Mouse (Mus musculus) lung, embryonic 16.5 days (tissue): ENCODE data around the gene Dglucy. TPM values are rescaled to one million over a fixed set of nuclear protein-coding genes. Genes with fewer than 3 reads are reported as not detected.
A peak's percentile ranks its signal among the peaks of the same experiment; 100 is the strongest.

Source experiments
- ATAC-seq: fragments of 200-750 bp; cut with Nextera tagmentation; 2 replicates; pipeline ENCODE4 v1.8.0; 2017; ENCODE audit warnings: low read depth, mild to moderate bottlenecking, moderate library complexity
- H3K27ac ChIP-seq: fragments of 300-500 bp; sonication (generic); 2 replicates; pipeline ENCODE4 v1.5.1; 2014; ENCODE audit warnings: mild to moderate bottlenecking, control low read depth, low read length
- H3K27me3 ChIP-seq: fragments of 300-500 bp; sonication (generic); 2 replicates; pipeline ENCODE4 v1.6.1; 2014; ENCODE audit warnings: low read depth, low read length, mixed read lengths; ENCODE audit not compliant: control insufficient read depth, insufficient read depth
- H3K36me3 ChIP-seq: fragments of 300-500 bp; sonication (generic); 2 replicates; pipeline ENCODE4 v1.6.1; 2014; ENCODE audit warnings: low read length; ENCODE audit not compliant: control insufficient read depth, insufficient read depth
- H3K4me1 ChIP-seq: fragments of 300-500 bp; sonication (generic); replicated peaks from 2 replicates; pipeline ENCODE4 v1.6.1; 2014; ENCODE audit warnings: low read length, mixed read lengths; ENCODE audit not compliant: control insufficient read depth, insufficient read depth
- H3K4me2 ChIP-seq: fragments of 300-500 bp; sonication (generic); 2 replicates; pipeline ENCODE4 v1.6.1; 2014; ENCODE audit warnings: low read depth, low read length, control low read depth
- H3K4me3 ChIP-seq: fragments of 300-500 bp; sonication (generic); 2 replicates; pipeline ENCODE4 v1.5.1; 2014; ENCODE audit warnings: mild to moderate bottlenecking, low read length, control low read depth
- H3K9ac ChIP-seq: fragments of 300-500 bp; sonication (generic); 2 replicates; pipeline ENCODE4 v1.6.1; 2014; ENCODE audit warnings: low read length, control low read depth
- H3K9me3 ChIP-seq: fragments of 300-500 bp; sonication (generic); 2 replicates; pipeline ENCODE4 v1.6.1; 2016; ENCODE audit warnings: low read length; ENCODE audit not compliant: control insufficient read depth
- WGBS: fragments of 180-500 bp; shearing (Covaris S2); extraction: QIAGEN DNeasy Blood & Tissue Kit; methylation state at CpG from one replicate; pipeline ENCODE4 v1.1.7; 2014; 5-methylcytosine and 5-hydroxymethylcytosine counted together
- polyA plus RNA-seq: library from polyadenylated mRNA; unstranded; fragments of >200 nt; fragmentation: Nextera tagmentation; extraction: Ambion mirVana; gene quantifications from 2 replicates; pipeline ENCODE4 v1.2.1, GENCODE M21; 2015

The Dglucy gene
- polyA plus RNA-seq, 1 experiment from 2014 or later = 5.7 TPM

DNA sequence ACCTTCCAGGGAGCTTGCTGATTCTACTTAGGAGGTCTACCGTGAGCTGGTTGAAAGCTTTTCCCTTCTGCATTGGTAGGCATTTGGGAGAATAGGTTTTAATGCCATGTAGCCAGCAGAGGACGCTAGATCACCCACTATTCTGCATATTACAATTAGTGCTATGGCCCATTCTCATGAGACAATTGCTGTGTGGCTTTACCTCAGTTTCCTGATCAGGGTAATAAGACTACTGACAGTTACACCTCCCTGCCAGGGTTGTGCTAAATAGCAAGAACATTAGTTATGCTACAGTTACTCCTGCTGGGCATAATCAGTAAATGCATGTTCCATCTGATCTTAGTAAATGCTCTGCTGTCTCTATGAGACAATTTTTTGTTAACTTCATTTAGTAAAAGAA is 67.0 kb downstream of the Dglucy start:
- no peak for ATAC-seq
- Histone ChIP-seq H3K4me1 (no peaks in the 10 kb centered on the region), H3K4me2 (no peak overlapping the region), H3K27ac (no peak overlapping the region), H3K9me3 (no peaks in the 10 kb centered on the region), H3K27me3 (no peaks in the 10 kb centered on the region), H3K9ac (no peak overlapping the region), H3K4me3 (no peak overlapping the region), H3K36me3 (no peaks in the 10 kb centered on the region)
- WGBS = 21% methylated on average over 2 of the region's 2 CpGs

DNA sequence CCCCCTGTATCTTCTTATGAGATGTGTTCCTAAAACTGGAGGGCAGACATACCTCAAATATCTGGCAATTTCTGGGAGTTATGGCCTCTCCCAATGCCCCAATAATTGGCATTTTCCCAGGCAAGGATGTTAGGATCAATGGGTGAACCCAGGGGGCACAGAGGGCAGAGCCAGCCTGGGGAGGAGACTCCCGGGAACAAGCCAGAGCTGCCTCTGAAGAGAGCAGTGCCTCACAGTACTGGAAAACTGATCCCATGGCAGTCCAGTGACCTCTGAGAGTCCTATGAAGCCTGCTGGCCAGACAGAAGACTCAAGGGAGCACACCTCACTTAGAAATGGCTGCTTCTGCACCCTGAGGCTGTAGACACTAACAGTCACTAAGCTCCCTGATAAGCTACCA is 67.7 kb downstream of the Dglucy start:
- Histone ChIP-seq H3K9me3 (no peaks in the 10 kb centered on the region), H3K9ac (no peak overlapping the region), H3K4me3 (no peak overlapping the region), H3K4me1 (no peaks in the 10 kb centered on the region), H3K27me3 (no peaks in the 10 kb centered on the region), H3K4me2 (no peak overlapping the region), H3K27ac (no peak overlapping the region), H3K36me3 (no peaks in the 10 kb centered on the region)
- ATAC-seq = no peak
- WGBS = 52% methylated on average over 1 of the region's 1 CpGs

DNA sequence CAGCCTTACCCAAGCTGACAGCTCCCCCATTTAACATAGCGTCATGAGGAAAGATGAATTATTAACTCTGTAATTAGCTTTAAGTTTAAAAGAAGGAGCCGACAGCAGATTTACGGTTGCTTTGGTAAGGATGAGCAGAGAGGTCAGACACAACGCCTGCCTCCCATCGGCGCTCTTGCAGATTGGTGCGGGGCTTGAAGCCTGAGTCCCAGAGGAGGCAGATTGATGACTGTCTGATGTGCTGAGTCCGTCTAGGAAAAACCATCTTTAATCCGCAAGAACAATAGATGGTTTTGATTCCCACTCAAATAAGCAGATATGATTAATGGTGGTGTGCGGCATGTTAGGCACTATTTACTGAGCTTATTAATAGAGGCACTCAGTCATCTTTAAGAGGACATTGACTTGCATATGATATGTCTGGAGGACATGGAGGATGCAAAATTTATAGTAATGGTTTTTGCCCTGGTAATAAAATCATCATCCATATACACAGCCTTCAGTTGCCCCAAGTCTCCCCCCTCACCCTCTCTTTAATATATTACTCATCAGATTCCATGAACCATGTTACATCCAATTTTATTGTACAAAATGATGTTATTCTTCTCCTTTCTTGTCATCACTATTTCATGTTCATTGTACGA is 68.7 kb downstream of the Dglucy start:
- no peak overlapping the region for H3K4me2 ChIP-seq
- no peaks in the 10 kb centered on the region for H3K36me3 ChIP-seq
- 52% methylated on average over 11 of the region's 11 CpGs for WGBS
- no peak overlapping the region for H3K27ac ChIP-seq
- H3K9ac ChIP-seq = no peak overlapping the region
- no peak for ATAC-seq
- no peaks in the 10 kb centered on the region for H3K9me3 ChIP-seq
- no peaks in the 10 kb centered on the region for H3K27me3 ChIP-seq
- H3K4me1 ChIP-seq = no peaks in the 10 kb centered on the region
- no peak overlapping the region for H3K4me3 ChIP-seq

DNA sequence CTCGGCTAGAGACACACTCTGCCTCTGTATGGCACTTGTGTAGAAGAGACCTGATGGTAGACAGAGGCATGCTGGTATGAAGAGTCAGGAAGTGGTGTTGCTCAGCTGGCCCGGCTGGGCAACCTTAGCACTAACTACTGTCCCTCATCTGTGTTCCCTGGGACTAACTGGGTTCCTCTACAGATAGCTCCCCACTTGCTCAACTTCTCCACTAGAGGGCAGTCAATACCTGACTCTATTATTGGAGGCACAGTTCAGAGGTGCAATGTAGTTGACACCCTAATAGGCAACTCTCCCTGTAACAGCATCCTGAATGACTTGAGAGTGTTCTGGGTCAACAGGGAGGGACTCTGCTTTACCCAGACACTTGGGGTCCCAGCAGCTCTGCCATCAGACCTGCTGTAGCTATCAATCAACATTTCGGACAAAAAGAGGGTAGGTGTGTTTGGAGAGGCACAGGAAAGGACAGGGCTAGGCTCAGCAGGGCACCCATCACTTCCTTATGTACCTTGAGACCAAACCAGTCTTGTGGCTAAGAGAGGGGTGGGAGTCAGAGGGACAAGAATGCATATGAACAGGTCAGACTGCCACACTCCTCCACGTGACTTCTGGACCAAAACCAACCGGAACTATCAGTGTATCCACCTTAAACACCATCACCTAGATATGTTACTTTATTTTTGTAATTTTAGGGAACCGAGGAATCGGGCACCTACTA is 70.7 kb downstream of the Dglucy start:
- ATAC-seq = peak; percentile 71
- Histone ChIP-seq H3K27ac (no peak overlapping the region), H3K9ac (no peak overlapping the region), H3K9me3 (no peaks in the 10 kb centered on the region), H3K4me2 (no peak overlapping the region), H3K4me3 (no peak overlapping the region), H3K4me1 (no peaks in the 10 kb centered on the region), H3K36me3 (no peaks in the 10 kb centered on the region), H3K27me3 (no peaks in the 10 kb centered on the region)
- 72% methylated on average over 7 of the region's 7 CpGs for WGBS

DNA sequence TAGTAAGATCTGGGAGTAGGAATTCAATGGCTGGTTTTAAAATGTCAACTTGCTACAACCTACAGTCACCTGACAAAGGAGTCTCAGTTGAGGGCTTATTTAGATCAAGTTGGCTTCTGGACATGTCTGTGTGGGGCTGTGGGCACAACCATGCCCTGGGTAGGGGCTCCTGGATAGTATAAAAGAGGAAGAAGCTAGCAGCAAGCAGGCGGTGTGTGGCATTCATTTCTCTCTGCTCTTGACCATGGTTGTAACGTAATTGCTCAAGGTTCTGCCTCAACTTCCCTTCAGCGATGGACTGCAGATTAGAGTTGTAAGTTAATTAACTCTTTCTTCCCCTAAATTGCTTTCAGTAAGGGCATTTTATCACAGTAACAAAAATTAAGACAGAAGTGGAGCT is 73.5 kb downstream of the Dglucy start:
- H3K27me3 ChIP-seq = no peaks in the 10 kb centered on the region
- H3K36me3 ChIP-seq = no peaks in the 10 kb centered on the region
- H3K9me3 ChIP-seq = no peaks in the 10 kb centered on the region
- H3K9ac ChIP-seq = no peak overlapping the region
- H3K4me1 ChIP-seq = no peaks in the 10 kb centered on the region
- no peak for ATAC-seq
- H3K27ac ChIP-seq = no peak overlapping the region
- no peak overlapping the region for H3K4me2 ChIP-seq
- WGBS = 82% methylated on average over 3 of the region's 3 CpGs
- H3K4me3 ChIP-seq = no peak overlapping the region

DNA sequence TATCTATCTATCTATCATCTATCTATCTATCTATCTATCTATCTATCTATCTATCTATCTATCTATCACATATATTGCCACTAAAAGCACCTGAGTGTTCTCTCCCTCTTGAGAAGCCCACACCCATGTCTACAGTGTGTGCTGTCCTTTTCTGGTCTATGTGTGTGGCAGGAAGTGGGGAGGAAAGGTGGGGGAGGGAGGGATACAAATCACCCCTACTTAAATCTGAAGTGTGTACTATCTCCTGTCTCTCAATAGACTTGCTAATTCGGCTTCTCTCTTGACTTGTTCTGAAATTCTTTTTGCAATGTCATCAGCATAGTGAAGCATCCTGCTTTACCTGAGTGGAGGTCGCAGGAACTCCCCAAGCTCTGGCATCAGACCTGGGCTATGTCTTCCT is 77.5 kb downstream of the Dglucy start:
- Histone ChIP-seq H3K27ac (no peak overlapping the region), H3K36me3 (no peaks in the 10 kb centered on the region), H3K27me3 (no peaks in the 10 kb centered on the region), H3K9ac (no peak overlapping the region), H3K9me3 (no peaks in the 10 kb centered on the region), H3K4me1 (no peaks in the 10 kb centered on the region), H3K4me2 (no peak overlapping the region), H3K4me3 (no peak overlapping the region)
- WGBS = 64% methylated on average over 2 of the region's 2 CpGs
- ATAC-seq = no peak

DNA sequence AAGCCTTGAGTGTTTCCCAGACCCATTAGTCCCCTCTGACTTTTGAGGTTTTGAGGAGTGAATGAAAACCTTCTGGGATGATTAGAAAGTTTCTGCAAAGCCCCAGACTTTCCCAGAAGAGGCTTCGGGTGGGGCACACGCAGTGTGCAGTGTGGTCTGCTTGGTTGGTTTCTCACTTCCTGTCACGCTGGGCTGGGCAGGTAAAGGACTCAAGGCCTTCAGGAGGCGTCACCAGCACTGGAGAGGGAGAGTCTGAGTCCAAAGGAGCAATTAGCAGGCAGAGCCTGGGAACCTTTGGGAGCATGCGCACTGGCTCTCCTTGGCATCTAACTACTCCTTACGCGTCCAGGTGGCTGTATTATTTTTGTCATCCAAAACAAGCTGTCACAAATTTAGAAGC is 78.9 kb downstream of the Dglucy start:
- no peaks in the 10 kb centered on the region for H3K4me1 ChIP-seq
- no peak overlapping the region for H3K4me3 ChIP-seq
- no peaks in the 10 kb centered on the region for H3K27me3 ChIP-seq
- ATAC-seq = no peak
- no peak overlapping the region for H3K9ac ChIP-seq
- H3K27ac ChIP-seq = no peak overlapping the region
- WGBS = 70% methylated on average over 7 of the region's 7 CpGs
- no peaks in the 10 kb centered on the region for H3K9me3 ChIP-seq
- H3K4me2 ChIP-seq = no peak overlapping the region
- H3K36me3 ChIP-seq = no peaks in the 10 kb centered on the region

DNA sequence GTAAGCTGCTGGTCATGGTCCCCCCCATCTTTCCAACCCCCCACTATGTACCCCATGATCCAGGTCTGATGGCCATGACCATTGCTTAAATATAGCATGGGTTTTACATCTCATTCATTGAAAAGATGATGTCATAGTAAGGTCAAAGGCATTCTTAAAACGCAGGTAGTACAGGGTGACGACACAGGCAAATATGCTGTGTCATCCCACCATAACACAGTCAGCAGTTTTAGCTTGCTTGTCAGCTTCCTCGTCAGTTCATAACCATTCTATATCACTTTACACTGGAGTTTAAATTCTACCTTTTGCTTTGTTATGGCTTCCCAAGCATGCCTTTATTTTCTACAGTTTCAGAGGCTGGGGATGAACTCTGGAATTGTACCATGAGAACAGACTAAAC is 83.4 kb downstream of the Dglucy start:
- no peaks in the 10 kb centered on the region for H3K9me3 ChIP-seq
- H3K36me3 ChIP-seq = no peaks in the 10 kb centered on the region
- no peaks in the 10 kb centered on the region for H3K4me1 ChIP-seq
- H3K4me3 ChIP-seq = no peak overlapping the region
- no peak overlapping the region for H3K27ac ChIP-seq
- ATAC-seq = no peak
- no peak overlapping the region for H3K4me2 ChIP-seq
- 70% methylated on average over 3 of the region's 3 CpGs for WGBS
- no peaks in the 10 kb centered on the region for H3K27me3 ChIP-seq
- no peak overlapping the region for H3K9ac ChIP-seq

DNA sequence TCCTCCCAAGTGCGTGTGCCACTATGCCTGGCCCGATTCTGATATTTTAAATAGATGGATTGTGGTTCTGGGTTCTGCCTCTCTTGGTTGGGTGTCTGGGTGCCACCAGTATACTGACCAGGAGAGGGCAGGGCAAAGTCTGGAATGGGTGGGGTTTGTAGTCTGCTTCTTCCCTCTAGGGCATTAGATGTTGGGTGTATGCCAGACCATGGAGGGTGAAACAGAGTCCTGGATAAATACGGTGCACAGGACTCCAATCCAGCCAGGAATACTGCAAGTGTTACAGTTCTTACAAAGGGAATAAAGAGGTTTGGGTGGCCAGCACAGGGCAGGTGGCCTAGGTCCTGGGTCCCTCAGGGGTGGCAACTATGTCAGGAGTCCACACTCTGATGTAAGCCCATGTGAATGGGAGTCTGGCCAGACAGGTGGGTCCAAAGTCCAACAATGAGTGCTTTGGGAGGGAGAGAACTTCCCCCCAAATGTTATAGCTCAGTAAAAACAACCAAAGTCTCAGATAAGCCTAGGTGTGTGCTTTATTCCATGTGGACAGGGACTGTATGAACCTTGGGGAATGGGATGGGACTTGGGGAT is 84.1 kb downstream of the Dglucy start:
- no peak for ATAC-seq
- WGBS = 94% methylated on average over 3 of the region's 3 CpGs
- no peak overlapping the region for H3K4me2 ChIP-seq

More for the DNA sequence above, 84.1 kb downstream of the Dglucy start:
- Histone ChIP-seq H3K9ac (no peak overlapping the region), H3K36me3 (no peaks in the 10 kb centered on the region), H3K4me1 (no peaks in the 10 kb centered on the region), H3K27me3 (no peaks in the 10 kb centered on the region), H3K27ac (no peak overlapping the region), H3K9me3 (no peaks in the 10 kb centered on the region), H3K4me3 (no peak overlapping the region)
